Mouse (Mus musculus) brain, embryonic 14.5 days (tissue): Measurements from ENCODE around the gene Nasp.
A peak's percentile ranks its signal among the peaks of the same experiment; 100 is the strongest.

Experiments
- CTCF ChIP-seq: fragments of 200-500 bp; IDR thresholded peaks from 2 replicates; pipeline ENCODE4 v1.5.1; 2012; ENCODE audit warnings: inconsistent platforms, mild to moderate bottlenecking, moderate library complexity, borderline replicate concordance; ENCODE audit not compliant: insufficient read depth, insufficient read length; ENCODE audit errors: extremely low read depth
- POLR2A ChIP-seq: fragments of 200-500 bp; IDR thresholded peaks from 2 replicates; pipeline ENCODE4 v1.6.1; 2012; ENCODE audit warnings: mild to moderate bottlenecking, inconsistent platforms, borderline replicate concordance; ENCODE audit not compliant: poor library complexity, insufficient read depth, insufficient read length, severe bottlenecking; ENCODE audit errors: extremely low read depth

GRCm38 (mm10) chr4:116650924-116651796 is 23.4 kb upstream of the Nasp start, which contains the start of gene Akr1a1:
- TF ChIP-seq CTCF = no peak
- peak; percentile 72; the same call in 1 of the 2 replicates for TF ChIP-seq POLR2A
